Mouse (Mus musculus) heart, embryonic 13.5 days (tissue): Measurements from ENCODE around the gene Vamp8. TPM values are rescaled to one million over a fixed set of nuclear protein-coding genes. Genes with fewer than 3 reads are reported as not detected.

Experiments
- ATAC-seq: fragments of 200-750 bp; cut with Nextera tagmentation; 2 replicates; pipeline ENCODE4 v1.8.0; 2017; ENCODE audit warnings: moderate TSS enrichment; ENCODE audit not compliant: insufficient number of reproducible peaks, low FRiP score, low TSS enrichment; ENCODE audit errors: extremely low read depth
- H3K27ac ChIP-seq: fragments of 300-500 bp; sonication (generic); replicated peaks from 2 replicates; pipeline ENCODE4 v1.5.1; 2015; ENCODE audit warnings: moderate library complexity, mild to moderate bottlenecking, inconsistent platforms
- H3K27me3 ChIP-seq: fragments of 300-500 bp; sonication (generic); replicated peaks from 2 replicates; pipeline ENCODE4 v1.6.1; 2015; ENCODE audit warnings: mild to moderate bottlenecking, inconsistent platforms
- H3K36me3 ChIP-seq: fragments of 300-500 bp; sonication (generic); 2 replicates; pipeline ENCODE4 v1.6.1; 2015; ENCODE audit warnings: mild to moderate bottlenecking, inconsistent platforms
- H3K4me1 ChIP-seq: fragments of 300-500 bp; sonication (generic); 2 replicates; pipeline ENCODE4 v1.6.1; 2015; ENCODE audit warnings: inconsistent platforms
- H3K4me2 ChIP-seq: fragments of 300-500 bp; sonication (generic); 2 replicates; pipeline ENCODE4 v1.6.1; 2015; ENCODE audit warnings: inconsistent platforms, mild to moderate bottlenecking, moderate library complexity
- H3K4me3 ChIP-seq: fragments of 300-500 bp; sonication (generic); 2 replicates; pipeline ENCODE4 v1.5.1; 2015; ENCODE audit warnings: moderate library complexity, mild to moderate bottlenecking, inconsistent platforms
- H3K9ac ChIP-seq: fragments of 300-500 bp; sonication (generic); 2 replicates; pipeline ENCODE4 v1.6.1; 2015; ENCODE audit warnings: inconsistent platforms, mild to moderate bottlenecking, moderate library complexity
- H3K9me3 ChIP-seq: fragments of 300-500 bp; sonication (generic); 2 replicates; pipeline ENCODE4 v1.6.1; 2016; ENCODE audit warnings: inconsistent platforms
- WGBS: fragments of 180-500 bp; shearing (Covaris S2); methylation state at CpG from one replicate; pipeline ENCODE4 v1.1.7; 2015; ENCODE audit warnings: mixed read lengths; 5-methylcytosine and 5-hydroxymethylcytosine counted together
- polyA plus RNA-seq: library from polyadenylated mRNA; unstranded; fragments of >200 nt; fragmentation: Nextera tagmentation; extraction: Ambion mirVana; gene quantifications from 2 replicates; pipeline ENCODE4 v1.2.1, GENCODE M21; 2015

Gene Vamp8
- polyA plus RNA-seq, 1 experiment from 2014 or later: 127 TPM

GRCm38 (mm10) chr6:72359343-72359742 is 31.2 kb downstream of the Vamp8 start:
- Histone ChIP-seq H3K36me3 (peaks cover 39% of the 10 kb centered on the region), H3K4me3 (no peak overlapping the region), H3K4me2 (no peak overlapping the region), H3K9ac (no peak overlapping the region), H3K27ac (no peak overlapping the region), H3K9me3 (no peaks in the 10 kb centered on the region), H3K27me3 (no peaks in the 10 kb centered on the region), H3K4me1 (peaks cover 48% of the 10 kb centered on the region)
- ATAC-seq: no peak
- WGBS: 79% methylated on average over 2 of the region's 2 CpGs

GRCm38 (mm10) chr6:72358086-72358764 is 32.3 kb downstream of the Vamp8 start:
- 71% methylated on average over 10 of the region's 10 CpGs for WGBS
- Histone ChIP-seq H3K9ac (no peak overlapping the region; the same call in 1 of the 2 replicates), H3K36me3 (peaks cover 39% of the 10 kb centered on the region), H3K9me3 (no peaks in the 10 kb centered on the region), H3K27ac (no peak overlapping the region), H3K27me3 (no peaks in the 10 kb centered on the region), H3K4me1 (peaks cover 58% of the 10 kb centered on the region), H3K4me2 (no peak overlapping the region), H3K4me3 (no peak overlapping the region)
- no peak for ATAC-seq

- H3K36me3 ChIP-seq: peaks cover 39% of the 10 kb centered on the region
- H3K27ac ChIP-seq: 0 out of 2 replicates have a peak overlapping the region, but pooled peaks have one; percentile 2
- H3K4me2 ChIP-seq: no peak overlapping the region
- H3K4me3 ChIP-seq: no peak overlapping the region
- 54% methylated on average over 5 of the region's 5 CpGs for WGBS
- ATAC-seq: no peak
- no peaks in the 10 kb centered on the region for H3K9me3 ChIP-seq
- peaks cover 66% of the 10 kb centered on the region for H3K4me1 ChIP-seq
- no peaks in the 10 kb centered on the region for H3K27me3 ChIP-seq
- peak overlapping the region; percentile 45; the same call in 1 of the 2 replicates for H3K9ac ChIP-seq
Measured at GRCm38 (mm10) chr6:72357164-72358079, 33.1 kb downstream of the Vamp8 start.

GRCm38 (mm10) chr6:72356001-72356532 is 34.4 kb downstream of the Vamp8 start:
- Histone ChIP-seq H3K4me3 (peak overlapping the region; percentile 66), H3K4me1 (peaks cover 71% of the 10 kb centered on the region)
- no peak for ATAC-seq

GRCm38 (mm10) chr6:72355066-72355911 is 35.2 kb downstream of the Vamp8 start, which contains the start of gene Tmem150a:
Gene Tmem150a (plus strand): TSS chr6:72355447.
- H3K4me1 ChIP-seq: peaks cover 70% of the 10 kb centered on the region
- peak within 1 kb of the TSS; percentile 87 for H3K9ac ChIP-seq
- peak within 1 kb of the TSS; percentile 66 for H3K4me3 ChIP-seq
- ATAC-seq: peak; percentile 85
- no peaks in the 10 kb centered on the region for H3K9me3 ChIP-seq
- peak within 1 kb of the TSS; percentile 85 for H3K4me2 ChIP-seq
- H3K36me3 ChIP-seq: peaks cover 43% of the 10 kb centered on the region
- H3K27ac ChIP-seq: peak within 1 kb of the TSS; percentile 51
- WGBS: under 1% methylated on average over 63 of the region's 71 CpGs
- H3K27me3 ChIP-seq: no peaks in the 10 kb centered on the region

More at GRCm38 (mm10) chr6:72356001-72356532, 34.4 kb downstream of the Vamp8 start:
- WGBS: 36% methylated on average over 7 of the region's 8 CpGs
- Histone ChIP-seq H3K9me3 (no peaks in the 10 kb centered on the region), H3K27ac (peak overlapping the region; percentile 48; the same call in 1 of the 2 replicates), H3K9ac (peak overlapping the region; percentile 87), H3K36me3 (peaks cover 41% of the 10 kb centered on the region), H3K4me2 (peak overlapping the region; percentile 85), H3K27me3 (no peaks in the 10 kb centered on the region)

- Histone ChIP-seq H3K4me2 (no peak overlapping the region), H3K9ac (no peak overlapping the region), H3K4me3 (no peak overlapping the region), H3K27me3 (no peaks in the 10 kb centered on the region), H3K9me3 (no peaks in the 10 kb centered on the region), H3K36me3 (peaks cover 43% of the 10 kb centered on the region), H3K4me1 (peaks cover 68% of the 10 kb centered on the region), H3K27ac (no peak overlapping the region)
- no peak for ATAC-seq
- 71% methylated on average over 1 of the region's 1 CpGs for whole genome bisulfite sequencing
Measured at GRCm38 (mm10) chr6:72354025-72354424, 36.5 kb downstream of the Vamp8 start.

GRCm38 (mm10) chr6:72352636-72353405 is 37.7 kb downstream of the Vamp8 start:
- Histone ChIP-seq H3K36me3 (peaks cover 39% of the 10 kb centered on the region), H3K27me3 (no peaks in the 10 kb centered on the region), H3K9ac (peak overlapping the region; percentile 52; the same call in 1 of the 2 replicates), H3K4me3 (no peak overlapping the region), H3K9me3 (no peaks in the 10 kb centered on the region), H3K27ac (peak overlapping the region; percentile 25), H3K4me1 (peaks cover 77% of the 10 kb centered on the region), H3K4me2 (0 out of 2 replicates have a peak overlapping the region, but pooled peaks have one; percentile 1)
- no peak for ATAC-seq
- 59% methylated on average over 5 of the region's 5 CpGs for WGBS

- no peak overlapping the region for H3K9ac ChIP-seq
- H3K4me3 ChIP-seq: no peak overlapping the region
- no peak overlapping the region for H3K27ac ChIP-seq
- H3K4me1 ChIP-seq: peaks cover 70% of the 10 kb centered on the region
- 83% methylated on average over 2 of the region's 2 CpGs for WGBS
- no peak overlapping the region for H3K4me2 ChIP-seq
- ATAC-seq: no peak
- no peaks in the 10 kb centered on the region for H3K9me3 ChIP-seq
- peaks cover 30% of the 10 kb centered on the region for H3K36me3 ChIP-seq
- H3K27me3 ChIP-seq: no peaks in the 10 kb centered on the region
Measured at GRCm38 (mm10) chr6:72350214-72350613, 40.3 kb downstream of the Vamp8 start.

GRCm38 (mm10) chr6:72348411-72348810 is 42.1 kb downstream of the Vamp8 start:
- Histone ChIP-seq H3K27ac (no peak overlapping the region; the same call in 1 of the 2 replicates), H3K9ac (peak overlapping the region; percentile 96), H3K4me1 (peaks cover 68% of the 10 kb centered on the region), H3K9me3 (no peaks in the 10 kb centered on the region), H3K4me3 (peak overlapping the region; percentile 84), H3K4me2 (peak overlapping the region; percentile 77), H3K36me3 (peaks cover 30% of the 10 kb centered on the region), H3K27me3 (no peaks in the 10 kb centered on the region)
- 73% methylated on average over 10 of the region's 10 CpGs for WGBS
- no peak for ATAC-seq
